22 mouse cellular contexts compared by ENCODE assay signal in the genomic region with DNA sequence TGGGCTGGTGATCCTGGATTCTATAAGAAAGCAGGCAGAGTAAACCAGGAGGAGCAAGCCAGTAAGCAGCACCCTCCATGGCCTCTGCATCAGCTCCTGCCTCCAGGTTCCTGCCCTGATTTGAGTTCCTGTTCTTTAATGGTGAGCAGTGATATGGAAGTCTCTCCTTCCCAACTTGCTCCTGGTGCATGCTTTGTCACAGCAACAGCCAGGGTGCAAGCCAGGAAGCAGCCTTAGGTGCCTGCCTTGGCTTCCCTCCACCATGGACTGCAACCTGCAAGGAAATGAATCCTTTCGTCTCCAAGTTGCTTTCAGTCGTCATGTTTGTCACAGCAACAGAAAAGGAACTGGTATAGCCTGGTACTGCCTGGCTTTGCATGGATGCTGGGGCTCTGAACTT. TPM values are rescaled to one million over a fixed set of nuclear protein-coding genes. Genes with fewer than 3 reads are reported as not detected.
A peak's percentile ranks its signal among the peaks of the same experiment; 100 is the strongest.
DNase-seq lines count a peak whose midpoint lies in the region; ATAC-seq and TF ChIP-seq lines count a peak whose summit lies in the region.
"Had no signal": no experiment of that assay in that cellular context is flagged by ENCODE, and none has a peak within 500 bp of the region (broad histone marks: within the 10 kb centered on the region; RNA-seq: fewer than 3 reads in every experiment).

No protein-coding gene starts in this region.

- no peak for TF ChIP-seq EP300 in heart, adult 2 months (IDR thresholded peaks at IDR 0.05; ENCODE audit: insufficient read depth, low read depth, low read length)
- TF ChIP-seq EP300 in stomach, postnatal 0 days (optimal IDR thresholded peaks at IDR 0.05), result no peak

- no peak overlapping the region for H3K4me3 ChIP-seq in heart, adult 2 months
- H3K4me3 ChIP-seq in heart, embryonic 10.5 days, result no peak overlapping the region
- H3K4me3 ChIP-seq in stomach, postnatal 0 days (ENCODE audit: low read depth, low read length), result no peak overlapping the region
- H3K4me3 ChIP-seq in midbrain, embryonic 15.5 days, result no peak overlapping the region

- DNase-seq in heart, adult 11 months, result peak; percentile 75
- DNase-seq in heart, adult 2 months, result no peak
- DNase-seq in heart, embryonic 10.5 days (ENCODE audit: low spot score), result peak; percentile 57
- no peak for DNase-seq in heart, adult 8-10 months (ENCODE audit: low spot score)
- DNase-seq in testis, postnatal 10 days (ENCODE audit: low spot score), result peak; percentile 34
- DNase-seq in testis, postnatal 14 days (ENCODE audit: low spot score), result no peak
- no peak for DNase-seq in stomach, postnatal 0 days (ENCODE audit: low spot score)
- DNase-seq: adrenal gland, adult 2 months; adrenal gland, adult 8-10 months; adrenal gland, postnatal 10 days; adrenal gland, postnatal 14 days; adrenal gland, postnatal 25 days; adrenal gland, postnatal 36 days; B cell, adult 2 months; cerebellum, adult 11 months; cerebellum, adult 11-12 months had no signal

- no peaks in the 10 kb centered on the region for H3K9me3 ChIP-seq in heart, embryonic 10.5 days
- H3K9me3 ChIP-seq in stomach, postnatal 0 days (ENCODE audit: control insufficient read depth, low read length), result no peaks in the 10 kb centered on the region
- H3K9me3 ChIP-seq in midbrain, embryonic 15.5 days, result no peaks in the 10 kb centered on the region
- H3K9me3 ChIP-seq: G1E had no signal

- no peak overlapping the region for H3K27ac ChIP-seq in heart, adult 2 months
- H3K27ac ChIP-seq in heart, embryonic 10.5 days, result no peak overlapping the region
- H3K27ac ChIP-seq in stomach, postnatal 0 days (replicated peaks), result no peak overlapping the region
- H3K27ac ChIP-seq in midbrain, embryonic 15.5 days, result no peak overlapping the region

- no peak for ATAC-seq in stomach, postnatal 0 days (ENCODE audit: low FRiP score, low TSS enrichment)
- ATAC-seq in midbrain, embryonic 15.5 days (replicated peaks), result no peak
- ATAC-seq: activated CD4-positive, CD25-positive, alpha-beta regulatory T cell, adult 4 months; CD4-positive, CD25-positive, alpha-beta regulatory T cell, adult 4 months; Patski had no signal

- TF ChIP-seq POLR2A in heart, adult 2 months (IDR thresholded peaks at IDR 0.05; ENCODE audit: insufficient read depth, low read depth, low read length), result no peak

- TF ChIP-seq CTCF in heart, adult 2 months (IDR thresholded peaks at IDR 0.05), result no peak
- no peak for TF ChIP-seq CTCF in stomach, postnatal 0 days (IDR thresholded peaks at IDR 0.05; ENCODE audit: low read depth)

- no peaks in the 10 kb centered on the region; the same call in 1 of the 2 replicates for H3K79me2 ChIP-seq in heart, adult 2 months (replicated peaks; ENCODE audit: control insufficient read depth, insufficient read depth, low read length)

- no peak overlapping the region for H3K4me2 ChIP-seq in stomach, postnatal 0 days (replicated peaks; ENCODE audit: low read depth)
- no peak overlapping the region for H3K4me2 ChIP-seq in midbrain, embryonic 15.5 days

- peaks cover 3% of the 10 kb centered on the region; the same call in 1 of the 2 replicates for H3K4me1 ChIP-seq in heart, adult 2 months (ENCODE audit: control insufficient read depth, insufficient read depth, low read length)
- H3K4me1 ChIP-seq in heart, embryonic 10.5 days, result peaks cover 9% of the 10 kb centered on the region; the same call in 1 of the 2 replicates
- 0 out of 2 replicates have a peak, but pooled peaks cover 3% of the 10 kb centered on the region for H3K4me1 ChIP-seq in stomach, postnatal 0 days (replicated peaks; ENCODE audit: control insufficient read depth, insufficient read depth)
- peaks cover 10% of the 10 kb centered on the region for H3K4me1 ChIP-seq in midbrain, embryonic 15.5 days

- no peak overlapping the region for H3K9ac ChIP-seq in heart, adult 2 months (ENCODE audit: low read depth, low read length)
- 0 out of 2 replicates have a peak overlapping the region, but pooled peaks have one; percentile 4 for H3K9ac ChIP-seq in stomach, postnatal 0 days (ENCODE audit: low read length)
- no peak overlapping the region for H3K9ac ChIP-seq in midbrain, embryonic 15.5 days

- H3K27me3 ChIP-seq in heart, adult 2 months (ENCODE audit: control insufficient read depth, insufficient read depth, low read length), result no peaks in the 10 kb centered on the region
- no peaks in the 10 kb centered on the region for H3K27me3 ChIP-seq in heart, embryonic 10.5 days (ENCODE audit: insufficient read depth, poor library complexity, severe bottlenecking)
- no peaks in the 10 kb centered on the region for H3K27me3 ChIP-seq in stomach, postnatal 0 days (ENCODE audit: control insufficient read depth, insufficient read depth, low read length)
- H3K27me3 ChIP-seq in midbrain, embryonic 15.5 days (replicated peaks), result no peaks in the 10 kb centered on the region
- H3K27me3 ChIP-seq: CH12.LX had no signal

- intact Hi-C loops in heart, adult 2 months (cut with DNase I), result no loop called here

- H3K36me3 ChIP-seq in heart, adult 2 months (ENCODE audit: control insufficient read depth, insufficient read depth, low read length), result no peaks in the 10 kb centered on the region
- no peaks in the 10 kb centered on the region for H3K36me3 ChIP-seq in heart, embryonic 10.5 days
- no peaks in the 10 kb centered on the region for H3K36me3 ChIP-seq in stomach, postnatal 0 days (ENCODE audit: control insufficient read depth, insufficient read depth, low read length)
- no peaks in the 10 kb centered on the region for H3K36me3 ChIP-seq in midbrain, embryonic 15.5 days (replicated peaks)
- H3K36me3 ChIP-seq: G1E had no signal

- 46% methylated on average over 2 of the region's 2 CpGs for WGBS in heart, adult 2 months
- WGBS in heart, embryonic 10.5 days, result 82% methylated on average over 2 of the region's 2 CpGs
- WGBS in stomach, postnatal 0 days, result 66% methylated on average over 2 of the region's 2 CpGs
- 71% methylated on average over 2 of the region's 2 CpGs for WGBS in midbrain, embryonic 15.5 days

RNA-seq across cellular contexts. Expression of a gene that starts 3.0 kb away (rescaled TPM):
- 10 to 100 TPM; 19.2 to 21.4 TPM for total RNA-seq in heart, adult 2 months (2021)
- polyA plus RNA-seq in heart, adult 2 months (2012; rRNA removed), result 11.9 and 18.4 TPM in 2 replicates
- polyA plus RNA-seq in heart, embryonic 10.5 days (2016; fragmentation: Nextera tagmentation; extraction: Ambion mirVana), result 38.0 and 41.0 TPM in 2 replicates
- 10 to 100 TPM; 19.0 to 22.3 (median 21.3) TPM for total RNA-seq in heart, adult 8-10 months (2022)
- 18.7 and 19.9 TPM in 2 replicates for polyA plus RNA-seq in stomach, postnatal 0 days (2015; fragmentation: Nextera tagmentation; extraction: Ambion mirVana)
- 46.1 and 46.8 TPM in 2 replicates for polyA plus RNA-seq in midbrain, embryonic 15.5 days (2015; fragmentation: Nextera tagmentation; extraction: Ambion mirVana)

Comparison
In these comparisons a context has a peak if more than half of its experiments do, and no peak if none do; other contexts are left out.
1. DNase-seq: peak in heart, adult 11 months (single experiment), heart, embryonic 10.5 days (single experiment) and testis, postnatal 10 days (single experiment); none in heart, adult 2 months (0 of 2), heart, adult 8-10 months (single experiment), testis, postnatal 14 days (single experiment) and stomach, postnatal 0 days (single experiment).